Mouse (Mus musculus): ENCODE results near the gene Smoc2.

The Smoc2 gene

DNA sequence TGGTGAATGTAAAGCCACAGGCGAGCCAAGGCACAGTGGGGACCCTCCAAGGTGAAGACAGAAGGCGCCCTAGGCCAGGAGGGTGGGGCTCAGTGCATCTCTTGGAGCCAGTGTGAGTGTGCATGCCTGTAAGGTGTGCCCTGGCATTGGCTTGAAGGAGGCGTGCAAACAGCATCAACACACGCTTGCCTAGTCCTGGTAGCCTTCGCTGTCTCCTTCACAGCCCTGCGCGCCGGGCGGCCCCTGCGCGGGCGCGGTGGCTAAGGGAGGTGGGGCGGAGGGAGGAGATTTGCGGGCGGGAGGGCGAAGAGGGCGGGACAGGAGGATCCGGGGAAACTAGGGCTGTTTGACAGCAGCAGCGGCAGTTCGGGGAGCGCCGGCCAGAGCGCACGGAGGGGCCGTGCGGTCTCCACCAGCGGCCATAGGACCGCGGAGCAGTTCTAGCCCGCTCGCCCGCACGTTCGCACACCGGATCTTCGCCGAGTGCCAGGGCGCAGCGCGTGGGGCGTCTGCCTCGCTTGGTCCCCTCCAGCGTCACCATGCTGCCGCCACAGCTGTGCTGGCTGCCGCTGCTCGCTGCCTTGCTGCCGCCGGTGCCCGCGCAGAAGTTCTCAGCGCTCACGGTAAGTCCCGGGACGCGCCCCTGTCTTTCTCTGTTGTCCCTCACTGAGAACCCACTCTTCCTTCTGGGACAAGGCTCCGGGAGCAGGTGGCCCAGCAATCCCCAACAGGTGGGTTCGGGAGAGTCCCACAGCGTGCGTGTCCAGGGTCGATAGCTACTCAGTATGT lies at the start of gene Smoc2:
Smoc2 (plus strand) TSS at position 330 of the 789 bp plus-strand sequence.
- ChIA-PET CTCF (interaction anchor here in 3 of 4 experiments (0.5 to 0.9 kb wide), 4 partner anchors 9 to 151 kb away, joined by 3 to 5 read pairs (median 3); no protein-coding TSS in a partner anchor), POLR2A (no interaction called here)

DNA sequence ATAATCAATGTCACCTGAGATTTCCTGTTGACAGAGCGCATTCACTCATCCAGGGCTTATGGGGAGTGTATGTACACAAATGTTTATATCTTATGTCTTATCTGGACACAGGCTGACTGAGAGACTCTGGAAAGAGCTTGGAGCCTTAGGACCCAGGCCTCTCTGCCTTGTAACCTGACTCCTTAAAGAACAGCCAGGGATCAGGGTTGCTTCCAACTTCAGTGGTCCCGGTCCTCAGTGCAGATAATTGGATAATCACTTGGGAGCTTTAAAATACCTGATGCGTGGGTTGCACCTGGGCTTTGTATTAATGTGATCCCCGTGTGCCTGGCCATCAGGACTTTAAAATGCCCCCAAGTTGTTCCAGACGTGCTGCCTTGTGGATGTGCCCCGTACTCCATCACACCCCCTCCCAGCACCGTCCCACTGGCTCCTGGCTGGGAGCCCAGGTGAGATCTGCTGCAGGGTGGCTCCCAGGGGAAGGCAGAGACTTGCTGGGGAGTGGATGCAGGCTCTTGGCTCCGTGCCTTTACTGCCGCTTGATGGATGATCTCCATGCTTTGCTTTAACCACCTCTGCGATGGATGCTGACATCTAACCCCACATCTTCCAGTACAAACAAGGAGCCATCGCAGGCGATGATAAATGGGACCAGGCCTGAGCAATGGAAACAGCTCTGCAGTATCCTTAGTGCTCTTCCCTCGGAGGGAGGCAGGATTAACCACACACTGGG lies 48.4 kb upstream of the Smoc2 start:
- CTCF ChIA-PET: interaction anchor here (0.6 to 3.4 kb wide), 10 partner anchors 9 to 293 kb away, joined by 3 to 26 read pairs (median 4); no protein-coding TSS in a partner anchor
- POLR2A ChIA-PET: no interaction called here

DNA sequence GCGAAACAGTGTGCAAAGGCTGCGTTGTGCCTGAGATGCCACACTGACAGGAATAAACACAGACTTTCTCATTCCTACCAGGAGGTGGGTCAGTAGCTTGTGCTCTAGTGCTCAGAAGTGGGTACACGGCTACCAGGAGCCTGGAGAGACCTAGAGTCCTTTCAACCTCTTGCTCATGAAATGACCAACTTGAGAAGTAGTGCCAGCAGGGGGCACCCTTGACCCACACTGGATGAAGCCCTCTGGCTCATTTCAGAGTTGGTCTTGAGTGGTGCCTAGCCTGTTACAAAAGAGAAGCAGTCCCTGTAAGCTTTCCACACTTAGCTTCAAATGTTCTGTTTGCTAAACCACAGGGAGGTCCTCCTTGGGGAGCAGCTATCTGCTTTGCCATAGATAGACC lies 46.7 kb upstream of the Smoc2 start:
- CTCF ChIA-PET: interaction anchor here (0.6 to 3.4 kb wide), 17 partner anchors 13 to 674 kb away, joined by 3 to 26 read pairs (median 4); no protein-coding TSS in a partner anchor
- POLR2A ChIA-PET: no interaction called here

- POLR2A ChIA-PET: no interaction called here
- CTCF ChIA-PET: interaction anchor here in 3 of 4 experiments (0.6 to 3.4 kb wide), 9 partner anchors 55 to 673 kb away, joined by 3 to 26 read pairs (median 5); no protein-coding TSS in a partner anchor
Observed at GRCm38 (mm10) chr17:14233658-14234057, 45.6 kb upstream of the Smoc2 start.

DNA sequence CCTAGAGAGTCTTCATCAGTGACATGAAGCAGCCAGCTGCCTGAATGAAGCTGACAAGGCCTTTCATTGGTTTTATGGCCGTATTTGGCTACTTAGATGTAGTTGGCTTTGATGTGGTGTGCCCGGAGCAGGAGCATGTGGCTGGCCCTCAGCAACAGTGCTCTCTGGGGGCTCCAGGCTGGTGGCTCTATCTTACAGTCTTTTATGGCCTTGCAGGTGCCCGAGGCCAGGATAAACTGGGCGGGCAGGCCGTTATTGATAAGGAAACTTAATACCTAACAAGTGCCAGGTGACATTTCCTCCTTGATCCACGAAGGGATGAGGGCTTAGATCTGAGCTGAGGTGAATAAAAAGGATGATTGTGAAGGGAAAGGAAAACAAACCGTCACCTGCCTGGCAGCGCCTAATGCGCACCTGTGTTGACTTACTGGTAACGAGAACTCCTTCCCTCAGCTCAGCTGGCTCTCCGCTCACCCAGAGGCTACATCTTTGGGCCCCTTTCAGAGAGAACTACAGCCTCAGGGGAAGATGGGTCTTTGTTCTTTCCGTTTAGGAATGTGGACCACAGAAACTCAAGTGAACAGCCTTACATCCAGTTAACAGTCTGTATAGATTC lies 44.4 kb upstream of the Smoc2 start:
- POLR2A ChIA-PET: interaction anchor here in 1 of 4 experiments (1.2 kb wide), 1 partner anchor 9 kb away, joined by 3 read pairs; no protein-coding TSS in a partner anchor
- CTCF ChIA-PET: interaction anchor here in 3 of 4 experiments (0.9 to 1.9 kb wide), 5 partner anchors 11 to 286 kb away, joined by 3 to 8 read pairs (median 4); no protein-coding TSS in a partner anchor

DNA sequence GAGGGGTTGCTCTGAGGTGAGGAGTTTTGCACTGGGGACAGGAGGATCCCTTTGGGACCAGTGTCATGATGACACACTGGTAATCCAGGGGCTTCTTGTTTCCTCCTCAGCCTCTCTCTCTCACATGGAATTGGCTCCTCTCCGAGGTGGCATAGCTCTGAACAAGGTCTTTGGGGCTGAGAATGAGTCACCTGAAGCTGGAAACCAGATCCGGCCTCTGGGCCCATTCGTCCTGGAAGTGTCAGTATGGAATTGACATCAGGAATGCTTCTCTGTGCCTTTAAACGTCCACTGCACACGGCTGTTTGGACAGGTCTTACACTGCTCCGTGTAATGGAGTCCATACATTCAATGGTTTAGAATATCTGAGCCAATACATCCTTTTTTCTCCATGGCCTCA lies 42.2 kb upstream of the Smoc2 start:
- ChIA-PET POLR2A (no interaction called here), CTCF (no interaction called here)

DNA sequence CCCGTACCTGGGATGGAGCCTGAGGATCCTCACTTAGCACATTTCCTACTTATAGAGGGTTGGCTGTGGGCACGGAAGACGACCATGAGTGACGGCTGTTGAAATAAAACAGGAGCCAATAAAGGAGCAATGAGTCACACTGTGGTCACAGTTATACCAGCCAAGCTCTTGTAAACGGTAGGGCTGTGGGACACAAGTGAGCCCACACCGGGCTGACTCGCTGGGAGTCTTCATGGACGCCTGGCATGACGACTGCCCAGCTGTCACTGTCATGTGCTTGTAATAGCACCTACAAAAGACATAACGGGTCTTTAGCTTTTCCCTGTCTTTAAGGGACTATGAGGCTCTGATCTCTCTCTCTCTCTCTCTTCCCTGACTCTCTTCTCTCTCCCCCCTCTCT lies 39.3 kb upstream of the Smoc2 start:
- POLR2A ChIA-PET: no interaction called here
- CTCF ChIA-PET: no interaction called here

DNA sequence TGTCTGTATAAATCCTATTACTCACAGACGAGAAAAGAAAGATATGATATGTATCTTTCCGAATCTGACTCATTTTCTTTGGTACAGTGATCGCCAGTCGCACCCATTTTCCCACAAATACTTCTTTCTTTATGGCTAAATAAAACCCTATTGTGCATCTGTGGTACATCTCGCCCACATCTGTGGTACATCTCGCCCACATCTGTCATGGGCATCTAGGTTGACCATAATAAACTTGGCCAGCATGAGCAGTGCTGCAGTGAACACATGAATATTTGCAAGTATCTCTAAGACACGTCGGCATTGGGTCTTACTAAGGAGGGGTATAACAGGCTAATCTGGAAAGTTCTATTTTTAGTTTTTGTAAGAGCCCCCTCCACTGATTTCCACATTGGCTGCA lies 36.7 kb upstream of the Smoc2 start:
- ChIA-PET CTCF (no interaction called here), POLR2A (no interaction called here)

GRCm38 (mm10) chr17:14244195-14244965 lies 34.9 kb upstream of the Smoc2 start:
- POLR2A ChIA-PET: interaction anchor here in 1 of 4 experiments (1.1 kb wide), 1 partner anchor 9 kb away, joined by 3 read pairs; no protein-coding TSS in a partner anchor
- CTCF ChIA-PET: no interaction called here

DNA sequence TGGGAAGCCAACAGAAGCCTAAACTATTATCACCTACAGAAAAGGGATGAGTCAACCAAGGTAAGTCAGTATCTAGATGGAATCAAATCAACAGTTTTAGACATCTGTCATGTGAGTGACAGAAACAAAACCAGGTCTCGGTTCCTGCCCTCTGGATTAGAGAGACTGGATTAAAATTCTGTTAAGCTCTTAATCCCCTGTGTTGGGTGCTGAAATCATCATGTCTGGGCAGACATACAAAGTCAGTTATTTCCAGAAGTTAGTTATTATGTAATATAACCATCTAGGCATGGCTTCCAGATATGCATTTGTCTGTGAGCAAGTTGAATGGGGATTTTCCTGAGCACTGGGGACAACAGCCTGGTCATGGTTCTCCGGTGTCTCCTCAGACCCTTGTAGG lies 33.0 kb upstream of the Smoc2 start:
- ChIA-PET POLR2A (interaction anchor here in 1 of 4 experiments (1.5 kb wide), 1 partner anchor 42 kb away, joined by 3 read pairs; the partner anchor contains the start of gene Dact2), CTCF (interaction anchor here in 1 of 4 experiments (1.3 kb wide), 1 partner anchor 10 kb away, joined by 3 read pairs; no protein-coding TSS in a partner anchor)

- POLR2A ChIA-PET: no interaction called here
- CTCF ChIA-PET: no interaction called here
Observed at GRCm38 (mm10) chr17:14247931-14248330, 31.4 kb upstream of the Smoc2 start.

- ChIA-PET CTCF (no interaction called here), POLR2A (no interaction called here)
Observed at GRCm38 (mm10) chr17:14249595-14249994, 29.7 kb upstream of the Smoc2 start.

DNA sequence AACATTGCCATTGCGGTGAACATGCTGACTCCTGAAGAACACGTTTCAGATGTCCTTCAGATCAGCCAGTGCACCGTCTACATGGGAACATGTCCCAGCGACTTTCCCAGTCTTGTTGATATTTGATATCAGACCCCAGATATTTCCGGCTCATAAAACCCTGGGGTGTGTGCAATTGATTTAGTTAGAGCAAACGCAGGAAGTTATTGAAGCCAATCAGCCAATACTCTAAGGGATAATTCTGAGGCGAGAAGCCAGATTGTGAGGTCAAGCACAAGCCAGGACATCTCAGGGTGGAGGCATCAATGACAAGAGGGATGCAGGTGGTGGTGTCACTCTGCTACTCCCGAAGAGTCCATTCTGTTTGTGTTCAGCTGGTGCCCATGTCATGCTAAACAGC lies 28.9 kb upstream of the Smoc2 start:
- POLR2A ChIA-PET: no interaction called here

DNA sequence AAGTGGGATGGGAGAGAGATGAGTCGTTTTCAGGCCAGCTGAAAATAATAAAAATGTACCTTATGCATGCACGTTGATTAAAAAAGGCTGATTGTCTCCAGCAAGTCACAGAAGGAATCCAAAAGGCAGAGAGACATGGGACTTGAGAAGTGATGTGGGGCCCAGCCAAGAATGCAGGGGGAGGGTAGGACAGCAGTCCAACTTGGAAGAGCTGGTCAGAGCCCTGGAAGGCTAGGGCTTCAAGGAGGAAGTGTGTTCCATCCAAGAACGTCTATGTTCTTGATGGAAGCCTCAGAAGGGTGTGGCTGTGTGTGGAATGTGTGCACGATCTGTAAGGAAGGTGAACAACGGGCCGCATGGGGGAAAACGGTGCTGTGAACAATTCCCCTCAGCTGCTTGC lies 26.9 kb upstream of the Smoc2 start:
- POLR2A ChIA-PET: interaction anchor here in 2 of 4 experiments (0.6 kb wide), 2 partner anchors 10 to 34 kb away, joined by 3 to 5 read pairs; no protein-coding TSS in a partner anchor

More for the DNA sequence above, 28.9 kb upstream of the Smoc2 start:
- CTCF ChIA-PET: no interaction called here

DNA sequence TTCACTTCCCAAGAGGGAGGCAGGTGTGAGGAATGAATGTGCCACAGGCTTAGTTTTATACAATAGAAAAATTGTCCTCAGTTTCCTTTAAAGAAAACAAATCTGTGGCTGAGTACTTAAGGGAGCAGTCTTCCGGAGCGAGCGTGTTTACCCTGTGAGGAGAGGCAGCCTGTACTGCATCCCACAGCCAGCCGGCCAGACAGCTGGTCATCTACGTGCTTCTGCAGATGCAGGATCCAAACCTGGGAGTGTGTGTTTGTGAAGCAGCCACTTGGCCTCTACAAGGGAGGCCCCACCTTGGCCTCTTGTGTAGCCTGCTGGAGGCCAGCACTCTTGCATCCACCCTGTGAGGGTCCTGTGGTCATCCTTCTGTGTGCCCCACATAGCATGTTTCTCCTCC lies 24.7 kb upstream of the Smoc2 start:
- CTCF ChIA-PET: no interaction called here
- POLR2A ChIA-PET: interaction anchor here in 1 of 4 experiments (1.0 kb wide), 1 partner anchor 57 kb away, joined by 3 read pairs; no protein-coding TSS in a partner anchor

More for the DNA sequence above, 26.9 kb upstream of the Smoc2 start:
- CTCF ChIA-PET: interaction anchor here in 1 of 4 experiments (1.3 kb wide), 1 partner anchor 36 kb away, joined by 3 read pairs; no protein-coding TSS in a partner anchor

DNA sequence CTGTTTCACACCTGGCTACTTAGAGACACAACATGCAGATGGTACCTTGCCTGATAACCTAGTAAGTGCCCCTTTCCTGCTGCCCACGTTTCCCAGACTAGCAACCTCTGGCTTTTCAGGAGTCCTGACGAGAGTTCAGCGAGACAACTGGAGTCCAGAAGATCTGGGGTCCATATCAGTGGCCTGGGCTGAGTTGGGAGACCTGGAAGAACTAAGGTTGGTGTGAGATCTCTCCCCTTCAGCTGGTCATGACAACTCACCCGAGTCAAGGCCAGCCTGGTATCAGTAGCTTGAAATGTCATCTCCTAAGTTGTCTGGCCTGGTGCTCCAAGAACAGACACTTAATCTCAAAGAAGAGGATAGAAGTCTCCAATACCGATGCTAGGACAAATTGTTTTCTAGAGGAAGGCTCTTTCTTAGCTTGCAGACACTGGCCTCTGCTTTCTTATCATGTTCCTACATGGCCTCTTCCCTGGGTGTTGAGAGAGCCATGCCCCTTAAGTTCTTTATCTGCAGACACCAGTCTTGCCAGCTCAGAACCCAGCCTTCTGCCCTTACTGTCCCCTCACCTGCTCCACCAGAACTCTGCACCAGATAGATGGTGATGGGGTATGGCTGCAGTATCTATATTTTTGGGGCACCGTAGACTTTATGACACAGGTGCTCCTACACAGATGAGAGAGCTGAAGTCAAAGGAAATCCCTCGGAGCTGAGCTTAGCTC lies 21.3 kb upstream of the Smoc2 start:
- CTCF ChIA-PET: interaction anchor here in 2 of 4 experiments (0.9 to 1.7 kb wide), 4 partner anchors 22 to 122 kb away, joined by 3 to 5 read pairs (median 3); no protein-coding TSS in a partner anchor
- POLR2A ChIA-PET: interaction anchor here in 1 of 4 experiments (1.3 kb wide), 1 partner anchor 23 kb away, joined by 4 read pairs; no protein-coding TSS in a partner anchor

- POLR2A ChIA-PET: interaction anchor here in 2 of 4 experiments (0.6 to 1.3 kb wide), 2 partner anchors 22 to 539 kb away, joined by 4 to 6 read pairs; no protein-coding TSS in a partner anchor
- CTCF ChIA-PET: interaction anchor here in 3 of 4 experiments (0.7 to 1.7 kb wide), 4 partner anchors 28 to 136 kb away, joined by 3 to 5 read pairs (median 3); no protein-coding TSS in a partner anchor
Observed at GRCm38 (mm10) chr17:14258906-14259305, 20.4 kb upstream of the Smoc2 start.
